Mouse (Mus musculus) ES-Bruce4 (cell line): ENCODE results near the gene Myh10.

ENCODE experiments used
- CTCF ChIP-seq: IDR thresholded peaks from one replicate; pipeline ENCODE4 v1.8.1; 2011; ENCODE audit warnings: low read depth, low read length
- EP300 ChIP-seq: IDR thresholded peaks from 2 replicates; pipeline ENCODE4 v1.6.1; 2011; ENCODE audit warnings: low read depth, low read length; ENCODE audit not compliant: insufficient read depth
- POLR2A ChIP-seq: IDR thresholded peaks from one replicate; pipeline ENCODE4 v1.8.1; 2011; ENCODE audit warnings: low read length; ENCODE audit not compliant: insufficient read depth

GRCm38 (mm10) chr11:68702370-68702769, 11.0 kb downstream of the Myh10 start:
- TF ChIP-seq POLR2A (no peak), EP300 (no peak), CTCF (no peak)
